Mouse (Mus musculus): ENCODE measurements around the gene Esr1. TPM values are rescaled to one million over a fixed set of nuclear protein-coding genes. Genes with fewer than 3 reads are reported as not detected.
"Not testable (repeated sequence)": the region's sequence is repeated elsewhere in the genome, so short reads cannot be mapped to it uniquely, and the experiment has no call there.

Gene Esr1
- total and polyA plus RNA-seq, 3 experiments: 0.82 TPM; not detected in 2

GRCm38 (mm10) chr10:4670053-4670452 lies 58.7 kb downstream of the Esr1 start:
- Histone ChIP-seq H3K4me3 (ENCODE audit: low read depth, low read length) (no peak overlapping the region), H3K4me1 (ENCODE audit: insufficient read depth, low read depth, low read length) (no peaks in the 10 kb centered on the region), H3K27me3 (ENCODE audit: insufficient read depth, low read length) (0 out of 2 replicates have a peak, but pooled peaks cover 2% of the 10 kb centered on the region), H3K36me3 (replicated peaks) (no peaks in the 10 kb centered on the region), H3K9me3 (replicated peaks) (no peaks in the 10 kb centered on the region)
- no peak for ATAC-seq (ENCODE audit: extremely low read depth, insufficient number of reproducible peaks, low FRiP score, poor library complexity, severe bottlenecking)
- TF ChIP-seq TAL1 (conservative IDR thresholded peaks at IDR 0.05; ENCODE audit: low read depth, low read length) (no peak), POLR2AphosphoS5 (IDR thresholded peaks at IDR 0.05; ENCODE audit: insufficient replicate concordance, low read depth, low read length) (no peak), CTCF (IDR thresholded peaks at IDR 0.05; ENCODE audit: low read depth, low read length) (no peak), GATA1 (IDR thresholded peaks at IDR 0.05; ENCODE audit: borderline replicate concordance, low read length) (no peak), GATA2 (IDR thresholded peaks at IDR 0.05; ENCODE audit: borderline replicate concordance, low read depth, low read length) (no peak)
- DNase-seq (ENCODE audit: low spot score): no peak

- TF ChIP-seq POLR2AphosphoS5 (IDR thresholded peaks at IDR 0.05; ENCODE audit: insufficient replicate concordance, low read depth, low read length): no peak
- no peak for TF ChIP-seq GATA1 (IDR thresholded peaks at IDR 0.05; ENCODE audit: borderline replicate concordance, low read length)
- no peak for TF ChIP-seq GATA2 (IDR thresholded peaks at IDR 0.05; ENCODE audit: borderline replicate concordance, low read depth, low read length)
- TF ChIP-seq TAL1 (conservative IDR thresholded peaks at IDR 0.05; ENCODE audit: low read depth, low read length): no peak
- TF ChIP-seq CTCF (IDR thresholded peaks at IDR 0.05; ENCODE audit: low read depth, low read length): no peak
- Histone ChIP-seq H3K9me3 (replicated peaks) (no peaks in the 10 kb centered on the region), H3K4me1 (ENCODE audit: insufficient read depth, low read depth, low read length) (no peaks in the 10 kb centered on the region), H3K36me3 (replicated peaks) (no peaks in the 10 kb centered on the region), H3K4me3 (ENCODE audit: low read depth, low read length) (no peak overlapping the region), H3K27me3 (ENCODE audit: insufficient read depth, low read length) (0 out of 2 replicates have a peak, but pooled peaks cover 2% of the 10 kb centered on the region)
- ATAC-seq (ENCODE audit: extremely low read depth, insufficient number of reproducible peaks, low FRiP score, poor library complexity, severe bottlenecking) (no peak), DNase-seq (ENCODE audit: low spot score) (no peak)
Observed at GRCm38 (mm10) chr10:4671876-4672275, 60.5 kb downstream of the Esr1 start.

GRCm38 (mm10) chr10:4673311-4673816 lies 62.0 kb downstream of the Esr1 start:
- TF ChIP-seq GATA2 (IDR thresholded peaks at IDR 0.05; ENCODE audit: borderline replicate concordance, low read depth, low read length): no peak
- TF ChIP-seq GATA1 (IDR thresholded peaks at IDR 0.05; ENCODE audit: borderline replicate concordance, low read length): no peak
- no peak for TF ChIP-seq POLR2AphosphoS5 (IDR thresholded peaks at IDR 0.05; ENCODE audit: insufficient replicate concordance, low read depth, low read length)
- no peak for TF ChIP-seq CTCF (IDR thresholded peaks at IDR 0.05; ENCODE audit: low read depth, low read length)
- TF ChIP-seq TAL1 (conservative IDR thresholded peaks at IDR 0.05; ENCODE audit: low read depth, low read length): no peak
- H3K27me3 ChIP-seq (ENCODE audit: insufficient read depth, low read length): 0 out of 2 replicates have a peak, but pooled peaks cover 2% of the 10 kb centered on the region
- DNase-seq (ENCODE audit: low spot score): no peak
- no peaks in the 10 kb centered on the region for H3K4me1 ChIP-seq (ENCODE audit: insufficient read depth, low read depth, low read length)
- H3K4me3 ChIP-seq (ENCODE audit: low read depth, low read length): no peak overlapping the region
- H3K9me3 ChIP-seq (replicated peaks): no peaks in the 10 kb centered on the region
- no peak for ATAC-seq (ENCODE audit: extremely low read depth, insufficient number of reproducible peaks, low FRiP score, poor library complexity, severe bottlenecking)
- H3K36me3 ChIP-seq (replicated peaks): no peaks in the 10 kb centered on the region

- H3K9me3 ChIP-seq (replicated peaks); H3K4me3 ChIP-seq (ENCODE audit: low read depth, low read length); H3K27me3 ChIP-seq (ENCODE audit: insufficient read depth, low read length); ATAC-seq (ENCODE audit: extremely low read depth, insufficient number of reproducible peaks, low FRiP score, poor library complexity, severe bottlenecking); H3K4me1 ChIP-seq (ENCODE audit: insufficient read depth, low read depth, low read length); H3K36me3 ChIP-seq (replicated peaks); DNase-seq (ENCODE audit: low spot score): not testable (repeated sequence)
Observed at GRCm38 (mm10) chr10:4674983-4675592, 63.7 kb downstream of the Esr1 start.

GRCm38 (mm10) chr10:4683106-4683505 lies 71.7 kb downstream of the Esr1 start:
- H3K9me3 ChIP-seq (replicated peaks): no peaks in the 10 kb centered on the region
- TF ChIP-seq TAL1 (conservative IDR thresholded peaks at IDR 0.05; ENCODE audit: low read depth, low read length): no peak
- no peak for TF ChIP-seq CTCF (IDR thresholded peaks at IDR 0.05; ENCODE audit: low read depth, low read length)
- no peak for TF ChIP-seq GATA1 (IDR thresholded peaks at IDR 0.05; ENCODE audit: borderline replicate concordance, low read length)
- TF ChIP-seq POLR2AphosphoS5 (IDR thresholded peaks at IDR 0.05; ENCODE audit: insufficient replicate concordance, low read depth, low read length): no peak
- TF ChIP-seq GATA2 (IDR thresholded peaks at IDR 0.05; ENCODE audit: borderline replicate concordance, low read depth, low read length): no peak
- DNase-seq (ENCODE audit: low spot score): no peak
- H3K4me1 ChIP-seq (ENCODE audit: insufficient read depth, low read depth, low read length): no peaks in the 10 kb centered on the region
- H3K4me3 ChIP-seq (ENCODE audit: low read depth, low read length): no peak overlapping the region
- H3K36me3 ChIP-seq (replicated peaks): no peaks in the 10 kb centered on the region
- H3K27me3 ChIP-seq (ENCODE audit: insufficient read depth, low read length): no peaks in the 10 kb centered on the region
- ATAC-seq (ENCODE audit: extremely low read depth, insufficient number of reproducible peaks, low FRiP score, poor library complexity, severe bottlenecking): no peak

- H3K4me1 ChIP-seq (ENCODE audit: insufficient read depth, low read depth, low read length): no peaks in the 10 kb centered on the region
- no peak for DNase-seq (ENCODE audit: low spot score)
Observed at GRCm38 (mm10) chr10:4683711-4684265, 72.4 kb downstream of the Esr1 start.

More at GRCm38 (mm10) chr10:4683711-4684265, 72.4 kb downstream of the Esr1 start:
- no peaks in the 10 kb centered on the region for H3K9me3 ChIP-seq (replicated peaks)
- H3K27me3 ChIP-seq (ENCODE audit: insufficient read depth, low read length): no peaks in the 10 kb centered on the region
- no peak for ATAC-seq (ENCODE audit: extremely low read depth, insufficient number of reproducible peaks, low FRiP score, poor library complexity, severe bottlenecking)
- H3K36me3 ChIP-seq (replicated peaks): no peaks in the 10 kb centered on the region
- TF ChIP-seq GATA2 (IDR thresholded peaks at IDR 0.05; ENCODE audit: borderline replicate concordance, low read depth, low read length) (no peak), GATA1 (IDR thresholded peaks at IDR 0.05; ENCODE audit: borderline replicate concordance, low read length) (no peak), POLR2AphosphoS5 (IDR thresholded peaks at IDR 0.05; ENCODE audit: insufficient replicate concordance, low read depth, low read length) (no peak), CTCF (IDR thresholded peaks at IDR 0.05; ENCODE audit: low read depth, low read length) (no peak), TAL1 (conservative IDR thresholded peaks at IDR 0.05; ENCODE audit: low read depth, low read length) (no peak)
- H3K4me3 ChIP-seq (ENCODE audit: low read depth, low read length): no peak overlapping the region
